Mouse (Mus musculus): ENCODE results near the gene Tln1. TPM values are rescaled to one million over a fixed set of nuclear protein-coding genes. Genes with fewer than 3 reads are reported as not detected.

Gene Tln1
- polyA plus RNA-seq, 1 experiment, result 78.0 TPM

DNA sequence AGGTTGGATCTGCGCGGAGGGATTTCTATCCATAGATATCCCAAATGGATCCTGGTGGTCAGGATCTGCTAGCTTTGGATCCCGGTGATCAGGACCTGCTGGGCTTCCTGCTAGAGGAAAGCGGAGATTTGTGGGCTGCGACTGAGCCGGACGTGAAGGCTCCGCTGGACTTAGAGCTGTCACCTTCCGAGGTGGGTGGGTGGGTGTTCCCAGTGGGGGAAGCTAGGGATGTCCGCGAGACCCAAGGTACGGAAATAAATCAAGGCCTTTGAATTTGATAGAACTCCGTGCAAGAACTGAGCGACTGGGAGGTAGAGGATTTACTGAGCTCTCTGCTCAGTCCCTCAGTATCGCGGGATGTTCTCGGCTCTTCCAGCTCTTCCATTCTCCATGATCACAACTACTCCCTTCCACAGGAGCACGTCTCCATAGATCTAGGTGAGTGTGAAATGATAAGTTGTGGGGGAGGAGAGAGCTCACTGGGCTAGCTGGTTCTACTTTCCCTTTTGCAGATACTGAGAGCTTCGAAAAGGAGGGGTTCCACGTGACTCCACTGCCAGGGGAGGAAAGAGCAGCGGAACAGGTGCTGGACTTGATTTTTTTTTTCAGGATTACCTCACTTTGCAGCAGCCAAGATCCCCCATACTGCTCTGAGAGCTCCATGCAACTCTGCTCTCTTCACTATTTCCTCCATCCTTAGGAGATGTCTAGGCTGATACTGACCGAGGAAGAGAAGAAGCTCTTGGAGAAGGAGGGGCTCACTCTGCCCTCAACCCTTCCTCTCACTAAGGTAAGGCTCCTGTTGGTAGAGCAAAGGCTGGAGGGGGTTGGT lies 494 bp upstream of the Tln1 start:
- TF ChIP-seq POLR2A (IDR thresholded peaks at IDR 0.05; ENCODE audit: low read depth, low read length), result no peak
- TF ChIP-seq CTCF (IDR thresholded peaks at IDR 0.05; ENCODE audit: extremely low read depth, insufficient read length, insufficient replicate concordance, low read depth, low read length), result no peak
- no peaks in the 10 kb centered on the region for H3K27me3 ChIP-seq (ENCODE audit: control insufficient read depth, insufficient read depth, low read length)
- peak overlapping the region; percentile 84 for H3K4me3 ChIP-seq (ENCODE audit: low read depth, low read length)
- 2% methylated on average over 22 of the region's 22 CpGs for WGBS
- peaks cover 33% of the 10 kb centered on the region for H3K36me3 ChIP-seq (ENCODE audit: control insufficient read depth, insufficient read depth, low read length)
- H3K27ac ChIP-seq (ENCODE audit: insufficient read depth, low read depth, low read length), result peak overlapping the region; percentile 84
- peaks cover 17% of the 10 kb centered on the region; the same call in 1 of the 2 replicates for H3K4me1 ChIP-seq (ENCODE audit: control insufficient read depth, insufficient read depth, insufficient read length, low read length)

DNA sequence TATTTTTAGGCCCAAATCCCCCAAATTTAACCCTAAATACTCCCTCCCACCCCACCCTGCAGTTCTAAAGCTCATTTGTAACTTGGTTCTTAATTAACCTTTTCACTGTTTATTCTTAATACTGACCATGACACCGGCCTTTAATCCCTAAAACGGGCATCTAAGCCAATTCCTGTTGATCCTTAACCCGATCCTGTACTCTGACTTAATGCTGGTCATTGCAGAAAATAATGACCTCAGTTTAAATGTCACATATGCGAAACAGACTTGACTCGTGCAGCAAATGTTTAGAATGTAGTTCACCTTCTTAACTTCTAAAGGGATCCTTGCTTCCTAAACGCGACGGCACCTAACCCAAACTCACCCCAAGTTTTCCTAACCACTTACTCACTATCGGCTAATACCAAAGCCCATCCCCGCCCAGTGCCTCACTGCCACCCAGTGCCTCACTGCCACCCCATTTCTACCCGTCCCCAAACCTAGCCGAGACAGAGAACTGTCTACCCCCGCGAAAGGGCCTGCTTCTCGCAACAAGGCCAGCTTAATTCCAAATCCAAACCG lies 975 bp downstream of the Tln1 start:
- 1% methylated on average over 16 of the region's 16 CpGs for WGBS
- H3K4me3 ChIP-seq (ENCODE audit: low read depth, low read length), result peak overlapping the region; percentile 84
- H3K27ac ChIP-seq (ENCODE audit: insufficient read depth, low read depth, low read length), result peak overlapping the region; percentile 93
- TF ChIP-seq CTCF (IDR thresholded peaks at IDR 0.05; ENCODE audit: extremely low read depth, insufficient read length, insufficient replicate concordance, low read depth, low read length), result no peak
- H3K4me1 ChIP-seq (ENCODE audit: control insufficient read depth, insufficient read depth, insufficient read length, low read length), result peaks cover 17% of the 10 kb centered on the region; the same call in 1 of the 2 replicates
- H3K27me3 ChIP-seq (ENCODE audit: control insufficient read depth, insufficient read depth, low read length), result no peaks in the 10 kb centered on the region
- peaks cover 23% of the 10 kb centered on the region for H3K36me3 ChIP-seq (ENCODE audit: control insufficient read depth, insufficient read depth, low read length)

DNA sequence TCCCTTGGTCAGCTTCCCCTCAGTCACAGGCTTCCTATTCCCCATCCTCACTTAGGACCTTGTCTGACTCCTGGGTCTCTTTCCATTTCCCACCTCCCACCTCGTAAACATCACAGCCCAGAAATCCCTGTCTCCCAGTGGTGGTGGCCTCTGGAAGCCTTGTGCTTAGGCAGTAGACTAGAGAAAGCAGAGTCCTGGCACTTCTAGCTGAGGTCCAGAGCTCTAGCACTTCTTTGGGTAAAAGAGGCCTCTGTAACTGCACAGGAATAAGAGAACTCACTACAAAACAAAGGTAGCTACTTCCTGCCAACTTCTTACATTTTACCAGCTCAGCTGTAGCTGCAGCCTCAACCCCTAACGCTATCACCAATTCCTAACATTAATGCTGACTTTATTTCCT lies 1.5 kb downstream of the Tln1 start:
- peaks cover 17% of the 10 kb centered on the region; the same call in 1 of the 2 replicates for H3K4me1 ChIP-seq (ENCODE audit: control insufficient read depth, insufficient read depth, insufficient read length, low read length)
- TF ChIP-seq CTCF (IDR thresholded peaks at IDR 0.05; ENCODE audit: extremely low read depth, insufficient read length, insufficient replicate concordance, low read depth, low read length) (no peak), POLR2A (IDR thresholded peaks at IDR 0.05; ENCODE audit: low read depth, low read length) (no peak)
- peak overlapping the region; percentile 56 for H3K4me3 ChIP-seq (ENCODE audit: low read depth, low read length)
- no peaks in the 10 kb centered on the region for H3K27me3 ChIP-seq (ENCODE audit: control insufficient read depth, insufficient read depth, low read length)
- H3K27ac ChIP-seq (ENCODE audit: insufficient read depth, low read depth, low read length), result peak overlapping the region; percentile 83
- H3K36me3 ChIP-seq (ENCODE audit: control insufficient read depth, insufficient read depth, low read length), result peaks cover 23% of the 10 kb centered on the region
- 13% methylated on average over 2 of the region's 2 CpGs for WGBS

DNA sequence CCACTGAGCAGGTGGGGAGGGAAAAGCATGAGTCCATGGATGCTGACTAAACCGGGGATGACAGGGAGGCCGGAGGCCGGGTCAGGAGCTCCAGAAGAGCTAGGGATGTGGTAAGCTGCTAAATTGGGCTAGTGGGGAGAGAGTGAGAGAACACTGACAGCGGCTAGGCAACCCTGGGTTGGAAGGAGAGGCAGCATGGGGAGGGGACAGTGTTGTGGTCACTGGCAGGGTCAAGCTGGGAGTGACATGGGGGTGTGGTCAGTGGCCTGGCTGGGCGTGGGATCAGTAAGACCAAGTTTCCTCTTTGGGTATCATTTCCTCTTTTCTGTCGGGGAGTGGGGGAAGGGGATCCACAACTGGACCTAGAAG lies 2.3 kb downstream of the Tln1 start:
- 49% methylated on average over 6 of the region's 6 CpGs for WGBS
- H3K4me3 ChIP-seq (ENCODE audit: low read depth, low read length), result peak overlapping the region; percentile 56
- peaks cover 23% of the 10 kb centered on the region for H3K36me3 ChIP-seq (ENCODE audit: control insufficient read depth, insufficient read depth, low read length)
- TF ChIP-seq CTCF (IDR thresholded peaks at IDR 0.05; ENCODE audit: extremely low read depth, insufficient read length, insufficient replicate concordance, low read depth, low read length) (no peak), POLR2A (IDR thresholded peaks at IDR 0.05; ENCODE audit: low read depth, low read length) (0 out of 2 replicates have a peak, but pooled peaks have one; percentile 31)
- peaks cover 17% of the 10 kb centered on the region; the same call in 1 of the 2 replicates for H3K4me1 ChIP-seq (ENCODE audit: control insufficient read depth, insufficient read depth, insufficient read length, low read length)
- peak overlapping the region; percentile 87 for H3K27ac ChIP-seq (ENCODE audit: insufficient read depth, low read depth, low read length)
- no peaks in the 10 kb centered on the region for H3K27me3 ChIP-seq (ENCODE audit: control insufficient read depth, insufficient read depth, low read length)

DNA sequence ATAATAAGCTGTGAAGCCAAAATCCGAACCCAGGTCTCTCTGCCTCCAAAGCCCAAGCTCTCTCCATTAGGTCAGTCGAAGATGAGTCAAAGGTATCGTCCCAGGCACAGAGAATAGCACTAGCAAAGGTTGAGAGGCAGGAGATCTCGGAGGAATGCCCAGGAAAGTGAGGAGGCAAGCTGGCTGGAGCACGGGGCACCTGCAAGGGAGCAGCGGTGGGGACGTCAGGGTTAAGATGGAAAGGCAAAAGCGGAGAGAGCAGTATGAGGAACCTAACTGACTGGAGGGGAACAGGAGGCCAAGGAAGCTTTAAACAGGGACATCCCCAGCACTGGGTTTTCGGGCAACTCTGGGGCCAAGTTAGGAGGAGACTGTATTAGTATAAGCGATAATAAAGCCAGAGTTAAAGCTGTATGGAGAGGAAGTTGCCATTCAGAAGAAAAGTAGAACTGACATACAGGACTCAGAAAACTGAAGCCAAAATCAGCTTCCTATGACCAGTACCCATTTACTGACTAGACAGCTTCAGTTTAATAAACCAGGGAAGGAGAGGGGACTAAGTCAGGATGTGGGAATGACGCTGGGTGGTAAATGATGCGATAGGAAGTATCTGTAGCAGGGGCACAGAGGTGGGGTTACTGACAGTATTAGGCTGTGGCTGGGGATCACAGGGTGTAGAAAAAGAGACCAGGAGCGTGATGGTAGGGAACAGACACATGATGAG lies 2.8 kb downstream of the Tln1 start:
- Histone ChIP-seq H3K27ac (ENCODE audit: insufficient read depth, low read depth, low read length) (peak overlapping the region; percentile 87), H3K36me3 (ENCODE audit: control insufficient read depth, insufficient read depth, low read length) (peaks cover 26% of the 10 kb centered on the region), H3K4me3 (ENCODE audit: low read depth, low read length) (peak overlapping the region; percentile 56), H3K4me1 (ENCODE audit: control insufficient read depth, insufficient read depth, insufficient read length, low read length) (peaks cover 17% of the 10 kb centered on the region; the same call in 1 of the 2 replicates), H3K27me3 (ENCODE audit: control insufficient read depth, insufficient read depth, low read length) (no peaks in the 10 kb centered on the region)
- 67% methylated on average over 13 of the region's 13 CpGs for WGBS
- TF ChIP-seq CTCF (IDR thresholded peaks at IDR 0.05; ENCODE audit: extremely low read depth, insufficient read length, insufficient replicate concordance, low read depth, low read length) (no peak), POLR2A (IDR thresholded peaks at IDR 0.05; ENCODE audit: low read depth, low read length) (no peak)

DNA sequence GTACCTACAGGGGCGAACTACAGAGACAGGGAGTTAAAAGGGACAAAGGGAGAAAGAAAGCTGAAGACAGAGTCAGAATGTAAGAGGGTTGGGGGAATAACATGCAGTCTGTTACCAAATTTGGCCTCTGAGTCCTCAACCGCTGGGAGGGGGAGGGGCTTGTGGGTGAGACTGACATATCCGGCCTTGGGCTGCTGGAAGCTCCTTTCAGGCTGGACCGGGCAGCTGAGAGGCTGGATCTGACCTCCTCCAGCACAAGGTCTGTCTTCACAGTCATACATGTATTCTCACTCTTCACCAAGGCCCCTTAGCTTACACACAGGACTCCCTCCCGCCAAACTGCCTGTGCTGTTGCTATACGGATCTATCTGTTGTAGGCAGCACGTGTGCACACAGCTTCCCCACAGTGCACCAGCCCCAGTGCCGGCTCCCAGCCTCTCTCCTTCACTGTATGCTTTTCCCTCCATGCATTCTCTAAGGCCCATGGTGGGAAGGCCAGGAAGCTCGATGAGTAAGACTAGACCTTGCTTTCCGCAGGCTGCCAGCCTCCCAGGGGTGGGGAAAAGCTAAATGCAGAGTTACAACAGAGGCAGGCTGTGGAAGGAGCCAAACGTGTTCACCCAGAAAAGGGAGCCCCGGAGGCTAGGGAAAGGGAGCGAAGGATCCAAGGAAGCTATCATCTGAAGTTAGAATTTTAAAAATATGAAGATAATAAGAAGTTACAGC lies 3.7 kb downstream of the Tln1 start:
- peaks cover 30% of the 10 kb centered on the region for H3K36me3 ChIP-seq (ENCODE audit: control insufficient read depth, insufficient read depth, low read length)
- H3K27me3 ChIP-seq (ENCODE audit: control insufficient read depth, insufficient read depth, low read length), result no peaks in the 10 kb centered on the region
- 49% methylated on average over 13 of the region's 13 CpGs for WGBS
- H3K4me3 ChIP-seq (ENCODE audit: low read depth, low read length), result peak overlapping the region; percentile 43
- TF ChIP-seq CTCF (IDR thresholded peaks at IDR 0.05; ENCODE audit: extremely low read depth, insufficient read length, insufficient replicate concordance, low read depth, low read length) (no peak), POLR2A (IDR thresholded peaks at IDR 0.05; ENCODE audit: low read depth, low read length) (peak; percentile 32)
- H3K4me1 ChIP-seq (ENCODE audit: control insufficient read depth, insufficient read depth, insufficient read length, low read length), result peaks cover 15% of the 10 kb centered on the region; the same call in 1 of the 2 replicates
- H3K27ac ChIP-seq (ENCODE audit: insufficient read depth, low read depth, low read length), result peak overlapping the region; percentile 74
